Mouse (Mus musculus) ovary, postnatal 14 days (tissue): ENCODE data around the gene Fryl.

ENCODE experiments used
- DNase-seq: peaks from one replicate; pipeline ENCODE4 v3.0.0; 2022; ENCODE audit warnings: low spot score

Fryl gene

GRCm38 (mm10) chr5:73194083-73194570 lies 62.3 kb downstream of the Fryl start:
- no peak for DNase-seq

- DNase-seq, result no peak
Observed at GRCm38 (mm10) chr5:73193627-73194026, 62.8 kb downstream of the Fryl start.

GRCm38 (mm10) chr5:73192870-73193576 lies 63.4 kb downstream of the Fryl start:
- no peak for DNase-seq

- DNase-seq, result no peak
Observed at GRCm38 (mm10) chr5:73191765-73192164, 64.7 kb downstream of the Fryl start.

GRCm38 (mm10) chr5:73190164-73190563 lies 66.3 kb downstream of the Fryl start:
- DNase-seq, result no peak

- no peak for DNase-seq
Observed at GRCm38 (mm10) chr5:73189443-73190160, 66.8 kb downstream of the Fryl start.

GRCm38 (mm10) chr5:73188576-73188975 lies 67.8 kb downstream of the Fryl start:
- DNase-seq, result no peak

- DNase-seq, result no peak
Observed at GRCm38 (mm10) chr5:73188164-73188563, 68.3 kb downstream of the Fryl start.

- no peak for DNase-seq
Observed at GRCm38 (mm10) chr5:73186912-73187311, 69.5 kb downstream of the Fryl start.

- no peak for DNase-seq
Observed at GRCm38 (mm10) chr5:73185424-73185823, 71.0 kb downstream of the Fryl start.

GRCm38 (mm10) chr5:73182701-73183447 lies 73.5 kb downstream of the Fryl start:
- DNase-seq, result no peak

GRCm38 (mm10) chr5:73182191-73182590 lies 74.2 kb downstream of the Fryl start:
- no peak for DNase-seq

- no peak for DNase-seq
Observed at GRCm38 (mm10) chr5:73176294-73176693, 80.1 kb downstream of the Fryl start.

GRCm38 (mm10) chr5:73175377-73176147 lies 80.9 kb downstream of the Fryl start:
- no peak for DNase-seq

GRCm38 (mm10) chr5:73171876-73172480 lies 84.4 kb downstream of the Fryl start:
- DNase-seq, result no peak

GRCm38 (mm10) chr5:73171203-73171602 lies 85.2 kb downstream of the Fryl start:
- DNase-seq, result no peak

GRCm38 (mm10) chr5:73168769-73169272 lies 87.6 kb downstream of the Fryl start:
- no peak for DNase-seq

- no peak for DNase-seq
Observed at GRCm38 (mm10) chr5:73167976-73168768, 88.2 kb downstream of the Fryl start.

- no peak for DNase-seq
Observed at GRCm38 (mm10) chr5:73163970-73164369, 92.4 kb downstream of the Fryl start.

GRCm38 (mm10) chr5:73162492-73162891 lies 93.9 kb downstream of the Fryl start:
- DNase-seq, result no peak
